Mouse (Mus musculus) right cerebral cortex, postnatal 25 days (tissue): ENCODE measurements at regions not wholly inside any gene's neighbourhood (a gene's known extent, or its start where the extent isn't known, plus 50 kb on each side); places are given as distances from the start of the nearest gene placed in this dataset.
A peak's percentile ranks its signal among the peaks of the same experiment; 100 is the strongest.

Experiments
- DNase-seq: peaks from one replicate; pipeline ENCODE4 v3.0.0; 2022

DNA sequence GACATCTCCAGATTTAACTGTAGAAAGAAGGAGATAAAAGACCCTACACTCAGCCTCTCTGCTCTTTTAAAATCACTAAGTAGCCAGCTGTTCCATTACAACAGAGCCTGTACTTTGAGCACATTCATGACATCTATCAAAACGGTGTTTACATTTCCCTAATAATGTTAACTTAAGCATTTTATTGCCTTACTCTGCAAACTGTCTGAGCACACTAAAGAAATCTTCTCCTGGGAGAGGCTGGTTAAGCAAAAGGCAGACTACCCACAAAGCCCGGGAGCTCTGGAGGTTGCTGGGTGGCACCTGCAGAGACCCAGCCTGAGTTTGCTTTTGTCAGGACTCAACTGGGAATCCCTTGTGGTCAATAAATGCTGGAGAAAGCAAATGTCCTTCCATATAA lies 567.5 kb upstream of the Negr1 start:
- no peak for DNase-seq

DNA sequence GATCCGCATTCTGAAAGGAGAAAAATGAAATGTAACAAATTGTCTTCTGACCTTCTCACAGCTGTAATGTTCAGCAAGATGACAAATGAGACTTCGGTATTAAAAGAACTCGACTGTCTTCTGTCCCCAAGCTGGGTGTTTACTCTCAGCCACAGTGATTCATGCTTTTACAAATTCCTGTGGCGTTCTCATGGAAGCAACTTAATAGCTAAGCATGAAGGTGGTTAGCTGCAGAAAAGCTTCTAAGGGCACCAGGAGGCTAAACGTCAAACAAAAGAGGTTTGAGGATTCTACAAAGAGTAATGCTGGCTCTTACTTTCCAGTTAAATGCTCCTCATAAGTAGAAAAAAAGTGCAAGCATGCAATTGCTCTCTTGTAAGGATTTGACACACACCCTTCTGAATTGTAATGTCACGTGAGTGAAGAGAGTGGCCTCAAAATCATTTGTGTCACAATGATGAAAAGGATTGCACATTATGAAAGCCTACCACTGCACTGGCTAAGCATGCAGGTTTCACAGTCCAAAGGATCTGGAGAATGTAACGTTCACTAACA lies 543.8 kb upstream of the Negr1 start:
- no peak for DNase-seq

DNA sequence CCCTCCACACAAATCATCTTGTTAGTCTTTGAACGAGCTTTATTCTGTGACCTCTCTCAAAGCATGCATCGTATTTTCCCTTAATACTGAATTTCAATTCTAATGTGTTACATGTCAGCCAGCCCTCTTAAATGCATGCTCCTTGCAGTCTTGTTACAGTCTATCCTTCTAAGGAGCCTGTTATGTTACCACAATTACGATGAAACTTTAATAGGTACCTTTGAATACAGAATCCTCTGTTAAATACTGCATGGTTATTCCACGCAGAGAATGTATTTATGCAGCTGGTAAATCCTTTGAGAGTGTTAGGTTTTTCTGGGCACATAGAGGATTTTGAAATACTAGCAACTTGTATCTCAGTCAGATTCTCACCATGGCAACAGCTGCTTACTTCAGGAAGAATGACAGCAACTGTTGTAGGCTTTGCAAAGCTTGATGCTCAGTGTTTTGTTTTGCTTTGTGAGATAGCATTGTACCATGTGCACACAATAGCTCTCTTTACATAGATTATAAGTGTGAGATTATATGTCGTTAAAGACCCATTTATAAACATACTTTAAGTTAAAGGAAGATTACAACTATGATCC lies 532.9 kb upstream of the Negr1 start:
- no peak for DNase-seq

DNA sequence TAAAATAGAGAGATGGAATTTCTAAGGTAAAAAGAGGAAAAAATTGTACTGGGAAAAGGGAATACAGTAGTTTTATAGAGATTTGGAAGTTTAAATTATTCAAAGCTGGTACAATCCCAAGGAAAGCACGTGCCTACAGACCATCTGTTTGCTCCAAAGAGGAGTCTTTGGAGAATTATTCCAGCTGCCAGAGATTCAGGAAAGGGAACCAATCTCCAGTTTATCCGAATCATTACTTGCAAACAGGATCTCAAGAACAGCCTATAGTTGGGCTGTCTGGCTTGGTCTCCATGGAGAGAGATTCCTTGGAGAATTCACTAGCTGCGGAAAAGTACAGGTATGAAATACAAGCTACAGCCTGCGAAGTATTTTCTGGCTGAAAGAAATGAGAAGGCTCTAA lies 491.3 kb upstream of the Negr1 start:
- DNase-seq: peak; percentile 5

DNA sequence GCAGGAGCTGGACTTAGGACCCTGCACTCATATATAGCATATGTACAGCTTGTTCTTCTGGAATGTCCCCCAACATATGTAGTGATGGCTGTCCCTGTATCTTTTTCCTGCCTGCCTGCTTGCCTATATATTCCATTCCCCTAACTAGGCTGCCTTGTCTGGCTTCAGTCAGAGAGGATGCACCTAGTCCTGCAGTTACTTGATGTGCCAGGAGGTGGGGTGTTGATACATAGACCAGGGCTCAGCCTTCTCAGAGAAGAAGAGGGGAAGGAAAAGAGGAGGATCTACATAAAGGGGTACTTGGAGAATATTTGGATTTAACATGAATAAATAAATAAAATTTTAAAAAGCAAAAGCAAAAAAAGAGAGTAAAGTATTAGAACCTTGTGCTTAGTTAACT lies 479.3 kb upstream of the Negr1 start:
- DNase-seq: no peak

DNA sequence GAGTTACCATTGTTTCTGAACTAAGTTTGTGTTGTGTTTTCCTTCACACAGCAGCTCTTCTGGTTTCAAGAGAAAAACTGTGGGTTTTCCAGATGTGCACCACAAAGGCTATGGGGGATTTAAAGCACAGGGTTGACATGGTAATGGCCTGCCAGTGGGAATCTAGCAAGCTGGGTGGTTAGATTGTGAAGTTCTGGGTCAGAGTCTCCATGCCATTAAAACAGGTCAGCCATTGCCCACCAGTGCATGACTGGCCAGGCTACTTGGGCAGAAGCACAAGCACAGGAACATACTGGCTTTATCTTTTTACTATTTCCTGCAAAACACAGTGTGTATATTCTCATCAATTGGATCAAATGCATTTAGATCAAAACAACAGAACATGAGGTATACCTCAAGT lies 467.9 kb upstream of the Negr1 start:
- no peak for DNase-seq

DNA sequence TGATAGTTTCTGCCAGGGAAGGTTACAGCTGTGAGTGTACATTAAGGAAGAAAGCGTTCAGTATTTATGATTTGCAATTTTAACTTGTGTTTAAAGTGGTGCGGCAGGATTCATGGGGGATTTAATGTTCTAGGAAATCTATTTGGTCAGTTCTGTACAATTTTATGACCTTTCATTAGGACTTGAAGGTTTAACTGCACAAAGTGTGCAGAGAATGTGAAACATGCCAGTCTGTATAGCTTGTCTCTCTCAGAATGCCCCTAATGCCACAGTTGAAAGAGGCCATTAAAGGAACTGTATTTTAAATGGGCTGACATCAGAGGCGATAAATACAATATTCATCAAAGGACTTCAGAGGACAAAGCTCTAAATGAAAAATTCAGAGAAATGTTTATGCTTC lies 466.6 kb upstream of the Negr1 start:
- no peak for DNase-seq

DNA sequence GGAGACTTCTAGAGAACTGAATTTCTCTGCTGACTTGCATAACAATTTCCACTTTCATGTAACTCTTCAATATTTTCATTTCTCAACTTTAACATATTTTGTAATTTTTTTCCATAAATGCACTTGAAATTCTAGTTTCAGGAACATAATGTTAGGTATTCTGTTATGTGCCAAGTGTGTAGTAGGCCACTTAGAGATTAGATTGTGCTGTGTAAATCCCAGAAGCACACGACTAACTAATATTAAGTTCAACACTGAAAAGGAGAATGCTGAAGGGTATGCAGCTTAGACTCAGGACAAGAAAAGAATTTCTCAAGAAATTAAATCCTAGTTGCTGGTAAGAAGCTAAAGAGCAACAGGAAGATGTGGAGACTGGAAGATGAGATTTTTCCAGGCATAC lies 455.8 kb upstream of the Negr1 start:
- no peak for DNase-seq

DNA sequence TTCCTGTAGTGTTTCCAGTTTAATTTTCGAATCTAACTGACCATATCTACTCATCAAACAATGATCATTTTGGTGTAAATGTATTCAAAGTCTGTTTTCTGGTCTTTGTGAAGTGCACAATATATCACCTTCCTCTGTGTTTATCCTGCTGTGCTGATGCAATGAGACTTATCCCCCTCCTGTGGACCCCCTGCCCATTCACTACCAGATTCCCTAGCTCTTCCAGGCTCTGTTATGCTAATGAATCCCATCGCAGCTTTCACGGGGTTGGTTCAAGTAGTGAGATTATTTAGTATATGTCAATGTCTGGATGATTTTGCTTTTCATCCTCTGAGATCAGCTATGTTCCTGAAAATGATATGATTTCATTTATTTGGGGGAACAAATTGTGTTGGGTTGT lies 441.3 kb upstream of the Negr1 start:
- no peak for DNase-seq

DNA sequence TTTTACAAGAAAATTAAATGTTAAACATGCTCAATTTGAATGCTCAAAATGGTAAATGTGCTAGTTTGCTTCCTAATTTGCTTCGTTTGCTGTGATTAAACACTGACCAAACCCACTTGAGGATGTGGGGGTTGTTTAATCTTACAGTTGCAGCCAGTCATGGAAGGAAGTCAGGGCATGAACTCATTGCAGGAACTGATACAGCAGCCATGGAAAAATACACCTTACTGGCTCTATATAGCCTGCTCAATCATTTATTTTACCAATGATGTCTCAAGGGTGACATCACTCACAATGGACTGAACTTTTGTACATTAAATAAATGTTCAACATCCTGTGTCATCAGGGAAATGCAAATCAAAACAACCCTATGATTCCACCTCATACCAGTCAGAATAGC lies 430.0 kb upstream of the Negr1 start:
- no peak for DNase-seq

DNA sequence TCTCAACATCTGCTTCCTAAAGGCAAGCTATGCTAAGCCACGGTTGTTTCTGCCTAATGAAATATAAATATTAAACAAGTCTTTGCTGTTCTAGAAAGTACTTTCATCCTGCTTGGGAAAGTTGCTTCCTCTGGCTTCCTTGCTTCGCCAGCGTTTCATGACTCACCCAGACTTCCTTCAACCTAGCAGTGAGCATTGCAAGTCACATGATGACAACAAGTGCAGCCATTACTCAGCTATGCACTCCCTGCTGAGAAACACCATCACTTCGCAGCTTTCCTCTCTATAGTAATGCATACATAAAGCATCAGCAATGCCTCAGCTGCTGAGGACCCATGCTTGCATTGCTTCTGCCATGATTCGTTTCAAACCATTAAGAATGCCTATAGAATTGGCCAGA lies 420.2 kb upstream of the Negr1 start:
- no peak for DNase-seq

DNA sequence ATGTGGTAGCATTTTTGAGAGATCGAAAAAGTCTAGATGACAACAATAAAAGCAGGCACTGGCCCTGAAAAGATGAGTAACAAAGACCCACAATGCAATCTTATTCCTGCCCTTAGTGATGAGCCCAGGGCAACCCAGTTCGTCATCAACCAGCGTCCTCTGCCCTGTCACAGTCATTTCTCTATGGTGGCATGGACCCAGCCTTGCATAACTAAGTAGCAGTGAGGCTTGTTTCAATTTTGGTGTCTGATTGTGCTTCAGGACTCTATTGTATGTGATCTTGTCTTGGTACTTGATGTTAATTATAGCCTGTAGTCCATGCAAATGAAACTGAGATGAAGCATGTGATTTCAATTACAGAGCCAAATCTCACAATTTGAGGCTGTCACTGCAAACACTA lies 412.3 kb upstream of the Negr1 start:
- no peak for DNase-seq

DNA sequence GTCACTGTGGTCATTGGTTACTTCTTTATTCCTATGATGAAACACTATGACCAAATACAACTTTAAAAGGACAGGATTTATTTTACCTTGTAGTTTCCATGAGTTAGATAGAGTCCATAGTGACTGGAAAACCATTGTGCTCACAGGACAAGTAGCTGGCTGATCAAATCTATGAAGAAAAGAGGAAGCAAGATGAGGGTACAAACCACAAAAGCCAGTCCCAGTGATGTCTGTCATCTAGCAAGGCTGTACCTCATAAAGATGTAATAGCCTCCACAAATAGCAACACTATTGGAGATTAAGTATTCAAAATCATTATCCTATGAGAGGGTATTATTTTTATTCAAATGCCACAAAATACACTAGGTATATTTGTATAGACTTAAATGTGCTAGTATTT lies 391.5 kb upstream of the Negr1 start:
- DNase-seq: no peak

DNA sequence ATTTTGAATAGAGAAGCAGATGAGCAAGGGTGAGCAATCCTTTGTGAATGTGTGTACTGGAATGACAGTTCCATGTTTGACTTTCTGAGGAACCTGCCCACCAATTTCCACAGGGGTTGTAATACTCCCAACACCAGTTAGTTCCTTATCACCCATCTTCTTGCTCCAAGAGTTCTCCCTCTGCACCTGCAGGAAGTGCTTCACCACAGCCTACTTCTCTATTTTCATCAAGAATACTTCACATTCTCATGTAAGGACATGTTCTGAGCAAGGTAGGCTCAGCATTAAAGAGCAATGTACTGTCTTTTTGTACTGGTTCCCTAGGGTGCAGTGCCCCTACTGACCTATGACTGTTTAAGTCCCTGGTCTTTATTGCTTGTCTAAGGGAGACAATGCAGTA lies 362.9 kb upstream of the Negr1 start:
- no peak for DNase-seq

DNA sequence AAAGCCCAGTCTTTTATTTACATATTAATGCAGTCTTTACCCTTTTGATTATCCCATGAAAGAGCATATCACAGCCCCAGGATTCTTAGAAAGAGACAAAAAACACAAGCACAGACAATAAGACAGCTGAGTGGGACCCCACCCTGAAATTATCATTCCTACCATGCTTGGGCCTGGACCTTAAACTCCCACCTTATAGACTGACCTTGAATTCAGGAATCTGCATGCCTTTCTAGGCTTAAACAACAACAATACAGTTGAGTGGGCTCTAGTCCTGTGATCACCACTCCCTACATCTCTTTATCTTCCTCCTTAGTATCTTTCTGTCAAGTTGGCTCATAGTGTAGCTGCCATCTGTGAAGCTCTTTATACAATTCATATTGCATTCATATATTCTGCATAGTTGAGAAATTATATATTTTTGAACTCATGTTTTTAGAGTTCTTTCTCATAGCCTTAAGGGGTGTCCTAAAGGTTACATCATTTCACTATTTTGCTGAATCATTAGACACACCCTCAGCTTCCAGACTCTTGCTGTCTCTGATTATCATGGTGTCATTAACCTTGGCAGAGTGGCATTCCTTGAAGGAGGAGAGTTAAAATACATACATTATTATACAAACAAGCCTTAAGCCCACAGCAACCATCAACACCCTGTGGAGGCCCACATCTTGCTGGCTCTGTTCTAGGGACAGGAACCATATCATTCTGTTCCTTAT lies 361.7 kb upstream of the Negr1 start:
- DNase-seq: no peak

DNA sequence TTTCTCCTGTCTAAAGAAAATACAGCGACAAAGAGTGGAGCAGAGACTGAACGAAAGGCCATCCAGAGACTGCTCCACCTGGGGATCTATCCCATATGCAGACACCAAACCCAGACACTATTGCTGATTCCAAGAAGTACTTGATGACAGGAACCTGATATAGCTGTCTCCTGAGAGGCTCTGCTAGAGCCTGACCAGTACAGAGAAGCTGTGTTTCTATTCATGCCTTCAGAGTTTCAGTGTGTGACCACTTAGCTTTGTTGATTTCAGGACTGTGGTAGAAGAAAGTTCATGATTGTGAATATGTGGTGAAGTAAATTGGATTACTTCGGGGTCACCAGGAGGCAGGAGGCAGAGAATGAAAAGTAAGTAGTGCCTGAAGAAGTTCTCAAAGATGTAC lies 356.3 kb upstream of the Negr1 start:
- no peak for DNase-seq

DNA sequence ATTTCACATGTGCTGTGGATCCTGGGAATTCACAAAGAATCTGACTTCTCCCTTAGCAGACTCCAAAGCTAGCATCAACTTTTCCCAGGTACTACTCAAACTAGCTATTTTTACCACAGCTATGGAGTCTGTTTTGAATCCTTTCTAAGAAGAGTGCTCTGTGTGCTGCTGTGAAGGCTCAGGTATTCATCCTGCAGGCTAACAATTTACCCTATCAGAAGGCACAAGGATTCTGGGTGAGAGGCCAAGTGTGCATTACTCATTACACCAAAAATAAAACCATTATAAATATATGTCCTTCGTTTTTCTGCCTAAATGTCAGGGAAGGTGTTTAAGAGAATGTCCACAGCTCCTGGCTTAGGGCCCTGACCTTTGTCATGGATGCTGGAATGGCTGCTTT lies 353.2 kb upstream of the Negr1 start:
- no peak for DNase-seq

DNA sequence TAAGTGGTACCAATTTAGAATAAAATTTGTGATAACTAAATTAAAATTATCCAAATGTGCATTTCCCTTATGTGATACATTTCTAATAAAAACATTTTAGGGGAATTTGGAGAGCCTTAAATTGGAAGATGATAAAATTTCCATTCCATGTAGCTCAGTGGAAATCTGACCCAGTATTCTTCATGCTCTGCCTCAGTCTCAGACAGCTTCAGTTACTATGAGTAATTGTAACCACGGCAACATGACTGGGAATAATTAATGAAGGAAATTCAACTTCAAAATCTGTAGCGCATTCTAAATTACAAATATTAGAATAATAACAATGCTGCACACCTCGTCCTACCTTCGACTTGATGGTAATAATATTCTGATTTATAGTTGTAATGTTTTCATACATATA lies 350.8 kb upstream of the Negr1 start:
- DNase-seq: no peak

DNA sequence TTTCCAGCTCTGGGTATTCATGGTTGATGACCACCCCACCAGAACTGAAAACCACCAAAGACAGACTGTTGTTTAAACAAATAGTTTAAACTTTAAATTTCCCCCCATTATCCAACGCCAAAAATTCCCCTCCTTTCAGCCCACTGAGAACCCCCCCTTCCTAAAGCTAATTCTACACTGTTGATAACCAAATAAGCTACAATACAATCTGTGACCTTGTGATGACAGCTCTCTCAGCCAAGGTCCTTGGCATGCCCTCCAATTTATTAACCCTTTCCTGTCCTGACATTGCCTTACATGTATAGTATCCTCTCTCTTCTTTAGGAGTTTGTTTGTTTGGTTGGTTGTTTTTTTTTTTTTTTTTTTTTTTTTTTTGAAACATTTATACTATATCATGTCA lies 346.8 kb upstream of the Negr1 start:
- DNase-seq: no peak

DNA sequence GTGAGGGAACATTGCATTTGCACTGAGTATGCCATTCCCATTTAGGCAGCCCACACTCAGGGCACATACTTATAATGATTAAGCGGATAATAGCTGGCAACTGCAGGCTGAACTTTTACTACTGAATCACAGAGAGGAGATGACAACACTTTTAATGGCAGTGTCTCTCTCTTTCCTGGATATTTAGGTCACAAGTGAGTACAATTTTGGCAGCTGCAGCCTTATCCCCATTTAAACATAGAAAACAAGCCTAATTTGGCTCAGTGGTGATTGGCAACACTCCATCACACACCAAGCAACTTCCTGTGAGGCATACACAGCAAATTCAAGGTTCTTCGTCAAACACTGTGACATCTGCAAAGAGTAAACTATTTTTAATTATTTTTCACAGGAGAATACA lies 329.5 kb upstream of the Negr1 start:
- no peak for DNase-seq

DNA sequence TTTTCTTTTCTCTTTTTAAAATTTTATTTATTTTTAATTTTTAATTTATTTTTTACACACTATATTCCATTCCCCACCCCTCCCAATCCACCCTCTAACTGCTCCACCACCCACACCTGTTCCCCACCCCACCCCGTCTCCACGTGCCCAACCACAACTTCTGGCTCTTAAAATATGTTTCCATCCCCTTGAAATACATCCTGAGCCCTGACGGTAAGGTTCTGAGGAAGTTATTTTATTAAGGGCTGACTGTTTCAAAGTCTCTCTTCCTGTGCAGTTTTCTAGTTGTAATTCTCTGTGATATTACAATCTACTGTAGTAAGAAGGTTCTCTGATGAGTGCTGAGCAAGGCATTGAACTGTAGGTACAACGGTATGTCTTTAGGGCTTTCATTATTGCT lies 325.6 kb upstream of the Negr1 start:
- DNase-seq: no peak

DNA sequence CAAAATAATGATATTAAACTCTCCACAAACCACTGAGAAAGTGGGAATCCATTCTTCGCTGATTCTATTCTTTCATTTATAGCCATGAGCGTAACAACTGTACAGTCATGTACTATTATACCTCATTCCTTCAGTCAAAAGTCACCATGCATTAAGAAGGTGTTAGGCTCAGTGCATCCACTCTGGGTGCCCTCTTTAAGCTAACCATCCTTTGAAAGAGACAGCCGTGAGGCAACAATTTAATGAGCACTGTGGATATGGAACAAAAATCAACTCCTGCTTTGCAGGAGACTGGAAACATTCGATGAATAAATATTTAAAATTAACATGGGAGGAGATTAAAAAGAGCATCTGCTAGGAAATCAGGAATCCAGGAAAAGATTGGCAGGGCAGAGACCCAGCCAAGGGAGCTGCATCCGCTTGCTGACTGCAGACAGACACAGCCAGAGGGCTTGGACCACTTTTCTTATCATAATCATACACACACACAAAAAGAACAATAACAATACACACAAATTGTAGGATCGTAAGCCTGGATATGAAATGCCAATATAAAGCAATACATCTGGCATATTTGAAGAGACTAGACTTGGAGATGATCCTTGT lies 309.2 kb upstream of the Negr1 start:
- no peak for DNase-seq

DNA sequence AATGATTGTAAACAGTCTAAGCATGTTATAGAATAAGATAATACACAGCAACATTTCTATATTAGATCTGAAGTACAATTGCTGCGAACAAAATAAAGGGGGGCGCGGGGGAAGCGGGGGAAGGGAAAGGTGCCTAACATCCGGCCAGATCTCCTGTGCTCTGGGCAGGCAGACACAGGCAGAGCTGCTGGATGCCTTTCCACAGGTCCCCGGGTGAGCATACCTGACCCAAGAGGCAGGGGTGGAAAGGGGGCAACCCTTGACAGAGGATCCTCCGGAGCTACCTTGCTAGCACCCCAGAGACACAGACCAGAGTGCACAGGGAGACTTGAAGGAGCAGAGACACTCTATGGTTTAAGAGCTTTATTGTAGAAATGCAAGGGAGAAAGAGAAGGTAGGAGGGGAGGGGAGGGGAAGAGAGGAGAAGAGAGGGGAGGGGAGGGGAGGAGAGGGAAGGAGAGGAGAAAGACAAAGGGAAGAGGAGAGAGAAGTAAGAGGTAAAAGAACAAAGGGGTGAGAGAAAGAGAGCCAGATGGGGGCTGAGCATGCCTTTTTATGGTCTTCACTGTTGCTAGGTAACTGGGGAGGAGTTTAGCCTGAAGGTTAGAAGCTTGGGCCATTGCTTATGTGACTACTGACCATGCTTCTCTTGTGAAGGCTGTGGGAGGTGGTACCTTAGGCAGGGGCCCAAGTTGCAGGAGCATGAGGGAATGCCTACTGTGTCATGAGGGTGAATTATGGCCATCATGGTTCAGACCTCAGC lies 308.2 kb upstream of the Negr1 start:
- no peak for DNase-seq

DNA sequence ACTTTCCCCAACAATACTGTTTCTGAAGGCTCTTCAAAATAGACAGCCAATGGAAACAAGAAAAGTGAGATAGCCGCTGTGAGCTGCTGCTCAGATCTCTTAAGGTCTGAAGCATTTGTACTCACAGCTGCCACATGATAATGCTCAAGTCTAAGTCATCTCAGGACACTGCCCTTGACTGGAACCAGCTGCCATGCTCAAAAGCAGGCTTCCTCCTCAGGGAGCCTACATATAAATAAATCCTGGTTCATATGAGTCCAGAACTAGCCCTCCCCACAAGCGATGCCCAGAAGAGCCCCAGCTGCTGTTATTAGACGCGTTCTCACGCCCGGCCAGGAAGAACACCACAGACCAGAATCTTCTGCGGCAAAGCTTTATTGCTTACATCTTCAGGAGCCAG lies 304.9 kb upstream of the Negr1 start:
- no peak for DNase-seq
